Mouse (Mus musculus) forebrain, embryonic 11.5 days (tissue): ENCODE data around the gene Ndufb3. TPM values are rescaled to one million over a fixed set of nuclear protein-coding genes. Genes with fewer than 3 reads are reported as not detected.
"Not testable (repeated sequence)": the region's sequence is repeated elsewhere in the genome, so short reads cannot be mapped to it uniquely, and the experiment has no call there.

Experiments used
- ATAC-seq: fragments of 200-750 bp; cut with Nextera tagmentation; replicated peaks from 2 replicates; pipeline ENCODE4 v1.8.0; 2017; ENCODE audit warnings: moderate TSS enrichment; ENCODE audit not compliant: low FRiP score
- DNase-seq: peaks from one replicate; pipeline ENCODE4 v3.0.0-alpha.2; 2017; ENCODE audit warnings: low spot score
- H3K27ac ChIP-seq: fragments of 300-500 bp; sonication (generic); 2 replicates; pipeline ENCODE4 v1.5.1; 2014; ENCODE audit warnings: low read depth, low read length
- H3K27me3 ChIP-seq: fragments of 300-500 bp; sonication (generic); 2 replicates; pipeline ENCODE4 v1.6.1; 2014; ENCODE audit warnings: mild to moderate bottlenecking, low read length, mixed read lengths; ENCODE audit not compliant: control insufficient read depth, insufficient read depth
- H3K36me3 ChIP-seq: fragments of 300-500 bp; sonication (generic); 2 replicates; pipeline ENCODE4 v1.6.1; 2014; ENCODE audit warnings: mild to moderate bottlenecking, low read length, moderate library complexity, mixed read lengths; ENCODE audit not compliant: control insufficient read depth, insufficient read depth
- H3K4me1 ChIP-seq: fragments of 300-500 bp; sonication (generic); replicated peaks from 2 replicates; pipeline ENCODE4 v1.6.1; 2014; ENCODE audit warnings: low read length, mixed read lengths; ENCODE audit not compliant: control insufficient read depth, insufficient read depth
- H3K4me2 ChIP-seq: fragments of 300-500 bp; sonication (generic); 2 replicates; pipeline ENCODE4 v1.6.1; 2014; ENCODE audit warnings: low read depth, mild to moderate bottlenecking, low read length, moderate library complexity, mixed read lengths; ENCODE audit not compliant: severe bottlenecking
- H3K4me3 ChIP-seq: fragments of 300-500 bp; sonication (generic); 2 replicates; pipeline ENCODE4 v1.5.1; 2014; ENCODE audit warnings: low read depth, low read length
- H3K9ac ChIP-seq: fragments of 300-500 bp; sonication (generic); 2 replicates; pipeline ENCODE4 v1.6.1; 2014; ENCODE audit warnings: low read length
- H3K9me3 ChIP-seq: fragments of 300-500 bp; sonication (generic); 2 replicates; pipeline ENCODE4 v1.6.1; 2016; ENCODE audit warnings: low read length, mixed read lengths; ENCODE audit not compliant: control insufficient read depth
- WGBS: fragments of 180-500 bp; shearing (Covaris S2); extraction: QIAGEN DNeasy Blood & Tissue Kit; methylation state at CpG from one replicate; pipeline ENCODE4 v1.1.7; 2014; 5-methylcytosine and 5-hydroxymethylcytosine counted together
- polyA plus RNA-seq: library from polyadenylated mRNA; unstranded; fragments of >200 nt; fragmentation: Nextera tagmentation; extraction: Ambion mirVana; gene quantifications from 2 replicates; pipeline ENCODE4 v1.2.1, GENCODE M21; 2014

Ndufb3 gene
- polyA plus RNA-seq, 1 experiment from 2014 or later: 146 TPM

DNA sequence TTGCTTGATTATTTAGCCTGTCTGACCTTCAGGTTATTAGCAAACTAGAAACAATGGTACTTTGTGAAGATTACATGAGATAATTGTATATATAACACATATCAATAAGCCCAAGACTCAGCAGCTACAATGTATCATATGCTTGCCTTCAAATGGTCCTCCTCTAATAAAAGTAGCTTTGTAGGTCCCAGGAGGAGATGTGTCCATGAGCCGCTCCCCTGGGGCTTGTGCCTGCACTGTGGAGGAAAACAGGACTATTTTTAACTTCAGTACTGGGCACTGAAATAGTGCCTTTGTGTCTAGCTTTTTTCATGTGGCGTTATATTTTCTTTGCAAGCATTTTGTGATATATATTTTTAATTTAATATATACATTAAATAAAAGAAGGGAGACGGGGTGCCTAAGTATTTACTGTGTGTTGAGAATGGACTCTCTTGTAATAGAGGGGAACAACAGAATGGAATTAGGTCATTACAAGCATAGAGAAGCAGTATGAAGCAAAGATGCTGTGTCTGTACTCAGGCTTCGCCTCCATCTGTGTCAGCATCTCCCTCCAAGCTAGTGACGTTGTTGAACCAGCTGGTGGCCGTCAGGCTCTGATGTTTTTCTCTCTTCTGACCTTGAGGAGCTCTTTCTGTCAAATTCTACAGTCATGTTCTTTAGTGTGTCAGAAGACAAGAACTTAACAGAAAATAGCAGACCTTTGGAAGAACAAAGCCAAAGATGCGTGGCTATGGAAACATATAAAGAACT is 36.0 kb downstream of the Ndufb3 start:
- H3K27me3 ChIP-seq: no peaks in the 10 kb centered on the region
- H3K4me1 ChIP-seq: no peaks in the 10 kb centered on the region
- DNase-seq: no peak
- no peak overlapping the region for H3K9ac ChIP-seq
- WGBS: 80% methylated on average over 7 of the region's 7 CpGs
- no peak overlapping the region for H3K4me2 ChIP-seq
- H3K27ac ChIP-seq: no peak overlapping the region
- no peak for ATAC-seq
- H3K9me3 ChIP-seq: no peaks in the 10 kb centered on the region
- no peak overlapping the region for H3K4me3 ChIP-seq
- H3K36me3 ChIP-seq: no peaks in the 10 kb centered on the region

DNA sequence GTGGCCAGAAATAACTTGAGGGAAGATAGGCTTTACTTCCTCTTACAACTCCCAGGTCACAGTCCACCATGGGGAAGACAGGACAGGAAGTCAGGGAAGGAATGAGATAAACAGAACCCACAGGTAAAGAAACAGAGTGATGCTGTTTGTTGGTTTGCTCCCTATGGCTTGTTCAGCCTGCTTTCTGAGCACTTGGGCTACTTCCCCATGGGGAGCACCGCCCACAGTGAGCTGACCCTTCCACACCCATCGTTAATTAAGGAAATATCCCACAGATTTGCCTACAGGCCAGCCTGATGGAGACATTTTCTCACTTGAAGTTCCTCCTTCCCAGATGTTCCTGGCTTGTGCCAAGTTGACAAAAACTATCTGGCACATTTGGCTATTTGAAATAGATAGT is 42.7 kb downstream of the Ndufb3 start:
- not testable (repeated sequence) for H3K4me1 ChIP-seq, H3K4me3 ChIP-seq, H3K27me3 ChIP-seq, H3K27ac ChIP-seq, ATAC-seq, H3K4me2 ChIP-seq, DNase-seq, H3K9me3 ChIP-seq, H3K36me3 ChIP-seq, H3K9ac ChIP-seq
- 88% methylated on average over 1 of the region's 2 CpGs for WGBS

Other genes starting within 250 kb of the Ndufb3 start
- gene Bzw1, start 193.5 kb upstream of the Ndufb3 start, polyA plus RNA-seq: 515 and 551 TPM in 2 replicates
- gene Clk1, start 162.3 kb upstream of the Ndufb3 start, polyA plus RNA-seq: 150 and 158 TPM in 2 replicates
- gene Nif3l1, start 141.2 kb upstream of the Ndufb3 start, polyA plus RNA-seq: 64.6 and 66.6 TPM in 2 replicates
- gene Ppil3, start 140.9 kb upstream of the Ndufb3 start, polyA plus RNA-seq: 53.8 and 53.9 TPM in 2 replicates
- 46.7 and 54.0 TPM in 2 replicates for gene Orc2, start 81.3 kb upstream of the Ndufb3 start, polyA plus RNA-seq
- gene Fam126b, start 61 bp upstream of the Ndufb3 start, polyA plus RNA-seq: 8.0 and 8.5 TPM in 2 replicates
- not detected in 2 replicates for gene Als2cr12, start 109.6 kb downstream of the Ndufb3 start, polyA plus RNA-seq
- gene Cflar, start 125.1 kb downstream of the Ndufb3 start, polyA plus RNA-seq: 21.3 and 24.1 TPM in 2 replicates
- gene Casp8, start 209.0 kb downstream of the Ndufb3 start, polyA plus RNA-seq: 11.9 and 12.6 TPM in 2 replicates